In the genomic region with DNA sequence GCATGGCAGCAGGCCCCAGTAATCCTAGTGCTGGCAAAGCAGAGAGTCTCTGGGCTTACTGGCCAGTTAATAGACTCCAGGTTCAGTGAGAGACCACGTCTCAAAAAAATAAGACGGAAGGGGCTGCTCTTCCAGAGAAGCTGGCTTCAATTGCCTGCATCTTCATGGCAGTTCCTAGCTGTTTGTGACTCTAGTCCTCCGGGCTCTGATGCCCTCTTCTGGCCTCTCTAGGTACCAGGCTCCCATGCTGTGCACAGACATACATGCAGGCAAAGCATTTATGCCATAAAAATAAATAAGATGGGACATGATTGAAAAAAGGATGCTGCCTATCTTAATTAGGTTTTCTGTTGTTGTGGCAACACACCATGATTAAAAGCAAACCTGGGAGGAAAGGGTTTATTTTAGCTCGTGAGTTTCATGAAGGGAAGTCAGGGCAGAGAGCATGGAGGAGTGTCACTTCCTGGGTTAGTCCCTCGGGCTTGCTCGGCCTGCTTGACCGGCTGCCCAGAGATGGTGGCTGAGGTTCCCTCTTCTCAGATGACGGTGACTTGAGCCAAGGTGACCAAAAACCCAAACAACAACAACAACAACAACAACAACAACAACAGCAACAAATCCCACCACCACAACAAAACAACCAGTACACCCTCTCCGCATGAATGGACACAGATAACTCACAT, we compare ENCODE assay signal across 8 mouse cellular contexts. TPM values are rescaled to one million over a fixed set of nuclear protein-coding genes. Genes with fewer than 3 reads are reported as not detected.
A peak's percentile ranks its signal among the peaks of the same experiment; 100 is the strongest.
DNase-seq lines count a peak whose midpoint lies in the region; ATAC-seq and TF ChIP-seq lines count a peak whose summit lies in the region.

No protein-coding gene starts in this region.

- no peaks in the 10 kb centered on the region for H3K27me3 ChIP-seq in forebrain, embryonic 16.5 days (replicated peaks; ENCODE audit: control insufficient read depth, insufficient read depth, low read length)
- no peaks in the 10 kb centered on the region for H3K27me3 ChIP-seq in hindbrain, postnatal 0 days (ENCODE audit: insufficient read depth, low read length)
- H3K27me3 ChIP-seq in megakaryocyte, embryonic 14.5 days (replicated peaks), result peaks cover 2% of the 10 kb centered on the region
- H3K27me3 ChIP-seq in spleen, adult 2 months (ENCODE audit: control insufficient read depth, insufficient read depth, low read length), result no peaks in the 10 kb centered on the region

- no peak overlapping the region for H3K4me2 ChIP-seq in forebrain, embryonic 16.5 days (ENCODE audit: low read length)
- H3K4me2 ChIP-seq in hindbrain, postnatal 0 days (ENCODE audit: low read depth, low read length), result no peak overlapping the region

- ATAC-seq in forebrain, embryonic 16.5 days, result peak; percentile 78
- peak; percentile 77; the same call in 1 of the 2 replicates for ATAC-seq in hindbrain, postnatal 0 days

- 32% methylated on average over 9 of the region's 9 CpGs for WGBS in forebrain, embryonic 16.5 days
- WGBS in hindbrain, postnatal 0 days, result 25% methylated on average over 9 of the region's 9 CpGs
- 16% methylated on average over 9 of the region's 9 CpGs for WGBS in spleen, adult 2 months

- no peak for TF ChIP-seq POLR2A in spleen, adult 2 months (IDR thresholded peaks at IDR 0.05; ENCODE audit: low read depth, low read length)

- H3K4me1 ChIP-seq in forebrain, embryonic 16.5 days (replicated peaks; ENCODE audit: control insufficient read depth, insufficient read depth, low read length), result no peaks in the 10 kb centered on the region
- no peaks in the 10 kb centered on the region for H3K4me1 ChIP-seq in hindbrain, postnatal 0 days (ENCODE audit: insufficient read depth, low read length)
- H3K4me1 ChIP-seq in megakaryocyte, embryonic 14.5 days, result peaks cover 44% of the 10 kb centered on the region
- peaks cover 4% of the 10 kb centered on the region; the same call in 1 of the 2 replicates for H3K4me1 ChIP-seq in spleen, adult 2 months (ENCODE audit: control insufficient read depth, insufficient read depth, insufficient read length)

- H3K9ac ChIP-seq in forebrain, embryonic 16.5 days (replicated peaks; ENCODE audit: low read depth, low read length), result no peak overlapping the region
- H3K9ac ChIP-seq in hindbrain, postnatal 0 days (replicated peaks; ENCODE audit: low read length), result no peak overlapping the region

- peak; percentile 42 for DNase-seq in ovary, postnatal 14 days (ENCODE audit: low spot score)
- no peak for DNase-seq in ovary, adult 18-20 months (ENCODE audit: low spot score)
- DNase-seq in brain, embryonic 18.5 days (ENCODE audit: low read depth, low spot score), result peak; percentile 51
- DNase-seq in hindbrain, postnatal 0 days (ENCODE audit: low spot score), result peak; percentile 85
- peak; percentile 48 to 54 for DNase-seq in left cerebral cortex, adult 18-20 months (ENCODE audit: low spot score in 2 of 2)
- peak; percentile 38 to 57 for DNase-seq in spleen, adult 2 months (ENCODE audit: low read depth in 1 of 2, low spot score in 2 of 2)

- no peak overlapping the region for H3K4me3 ChIP-seq in forebrain, embryonic 16.5 days (replicated peaks; ENCODE audit: low read length)
- H3K4me3 ChIP-seq in hindbrain, postnatal 0 days (ENCODE audit: low read length), result no peak overlapping the region
- peak overlapping the region; percentile 74 for H3K4me3 ChIP-seq in megakaryocyte, embryonic 14.5 days (replicated peaks)
- H3K4me3 ChIP-seq in spleen, adult 2 months (ENCODE audit: extremely low read depth, insufficient read depth, insufficient read length), result no peak overlapping the region

- no peaks in the 10 kb centered on the region for H3K36me3 ChIP-seq in forebrain, embryonic 16.5 days (ENCODE audit: control insufficient read depth, insufficient read depth)
- H3K36me3 ChIP-seq in hindbrain, postnatal 0 days (ENCODE audit: insufficient read depth, low read length), result no peaks in the 10 kb centered on the region
- no peaks in the 10 kb centered on the region for H3K36me3 ChIP-seq in megakaryocyte, embryonic 14.5 days (replicated peaks; ENCODE audit: low read length)
- no peaks in the 10 kb centered on the region for H3K36me3 ChIP-seq in spleen, adult 2 months (ENCODE audit: control insufficient read depth, insufficient read depth, low read length)

- TF ChIP-seq CTCF in hindbrain, postnatal 0 days (IDR thresholded peaks at IDR 0.05; ENCODE audit: low read depth), result peak; percentile 83
- peak; percentile 57; the same call in 1 of the 2 replicates for TF ChIP-seq CTCF in spleen, adult 2 months (IDR thresholded peaks at IDR 0.05; ENCODE audit: extremely low read depth, insufficient read depth, insufficient read length, insufficient replicate concordance)

- no peaks in the 10 kb centered on the region for H3K9me3 ChIP-seq in forebrain, embryonic 16.5 days (ENCODE audit: control insufficient read depth, low read length)
- no peaks in the 10 kb centered on the region for H3K9me3 ChIP-seq in hindbrain, postnatal 0 days (ENCODE audit: low read length)
- no peaks in the 10 kb centered on the region for H3K9me3 ChIP-seq in megakaryocyte, embryonic 14.5 days

- no peak overlapping the region for H3K27ac ChIP-seq in forebrain, embryonic 16.5 days (ENCODE audit: low read length)
- no peak overlapping the region for H3K27ac ChIP-seq in hindbrain, postnatal 0 days
- no peak overlapping the region for H3K27ac ChIP-seq in spleen, adult 2 months (ENCODE audit: insufficient read depth, low read length)

RNA-seq across cellular contexts. Expression of gene Nrbf2, which starts 26.3 kb away (rescaled TPM):
- polyA plus RNA-seq in forebrain, embryonic 16.5 days (2015; fragmentation: Nextera tagmentation; extraction: Ambion mirVana), result 42.0 and 42.5 TPM in 2 replicates
- 10.5 and 10.6 TPM in 2 replicates for total RNA-seq in hindbrain, postnatal 0 days (2014; rRNA removed)
- 31.1 and 33.9 TPM in 2 replicates for polyA plus RNA-seq in hindbrain, postnatal 0 days (2015; fragmentation: Nextera tagmentation; extraction: Ambion mirVana)
- total RNA-seq in left cerebral cortex, adult 18-20 months (2021), result 10 to 100 TPM; 18.6 to 19.0 TPM
- polyA plus RNA-seq in megakaryocyte, embryonic 14.5 days (2012; ENCODE audit: insufficient read depth, low replicate concordance), result 44.9 and 49.4 TPM in 2 replicates
- polyA plus RNA-seq in spleen, adult 2 months (2012; rRNA removed), result 8.5 TPM in 2 replicates
